Mouse (Mus musculus) small intestine, adult 2 months (tissue): ENCODE measurements at regions not wholly inside any gene's neighbourhood (a gene's known extent, or its start where the extent isn't known, plus 50 kb on each side); places are given as distances from the start of the nearest gene placed in this dataset.

Experiments
- H3K27ac ChIP-seq: fragments of 200-500 bp; 2 replicates; pipeline ENCODE4 v1.5.1; 2012; ENCODE audit warnings: low read depth, low read length, control low read depth, inconsistent platforms; ENCODE audit not compliant: insufficient read depth
- H3K27me3 ChIP-seq: fragments of 200-500 bp; 2 replicates; pipeline ENCODE4 v1.6.1; 2012; ENCODE audit warnings: mild to moderate bottlenecking, moderate library complexity, low read length, inconsistent platforms; ENCODE audit not compliant: control insufficient read depth, insufficient read depth
- H3K36me3 ChIP-seq: fragments of 200-500 bp; 2 replicates; pipeline ENCODE4 v1.6.1; 2012; ENCODE audit warnings: mild to moderate bottlenecking, low read length, control low read depth, inconsistent platforms; ENCODE audit not compliant: control insufficient read depth, insufficient read depth
- H3K4me1 ChIP-seq: fragments of 200-500 bp; 2 replicates; pipeline ENCODE4 v1.6.1; 2012; ENCODE audit warnings: low read length, inconsistent platforms, mixed read lengths; ENCODE audit not compliant: control insufficient read depth, insufficient read depth, insufficient read length
- H3K4me3 ChIP-seq: fragments of 200-500 bp; 2 replicates; pipeline ENCODE4 v1.5.1; 2012; ENCODE audit warnings: low read depth, mild to moderate bottlenecking, control low read depth, inconsistent platforms, low read length, moderate library complexity
- CTCF ChIP-seq: fragments of 200-500 bp; IDR thresholded peaks from 2 replicates; pipeline ENCODE4 v1.5.1; 2012; ENCODE audit warnings: low read depth, mild to moderate bottlenecking, control low read depth, inconsistent platforms, low read length, moderate library complexity, mixed read lengths; ENCODE audit not compliant: insufficient replicate concordance, insufficient read length; ENCODE audit errors: extremely low read depth
- POLR2A ChIP-seq: fragments of 200-500 bp; IDR thresholded peaks from 2 replicates; pipeline ENCODE4 v1.6.1; 2012; ENCODE audit warnings: low read depth, mild to moderate bottlenecking, control low read depth, inconsistent platforms, low read length, moderate library complexity
- WGBS: fragments of 180-500 bp; shearing (Covaris S2); methylation state at CpG from one replicate; pipeline ENCODE4 v1.1.7; 2018; 5-methylcytosine and 5-hydroxymethylcytosine counted together

DNA sequence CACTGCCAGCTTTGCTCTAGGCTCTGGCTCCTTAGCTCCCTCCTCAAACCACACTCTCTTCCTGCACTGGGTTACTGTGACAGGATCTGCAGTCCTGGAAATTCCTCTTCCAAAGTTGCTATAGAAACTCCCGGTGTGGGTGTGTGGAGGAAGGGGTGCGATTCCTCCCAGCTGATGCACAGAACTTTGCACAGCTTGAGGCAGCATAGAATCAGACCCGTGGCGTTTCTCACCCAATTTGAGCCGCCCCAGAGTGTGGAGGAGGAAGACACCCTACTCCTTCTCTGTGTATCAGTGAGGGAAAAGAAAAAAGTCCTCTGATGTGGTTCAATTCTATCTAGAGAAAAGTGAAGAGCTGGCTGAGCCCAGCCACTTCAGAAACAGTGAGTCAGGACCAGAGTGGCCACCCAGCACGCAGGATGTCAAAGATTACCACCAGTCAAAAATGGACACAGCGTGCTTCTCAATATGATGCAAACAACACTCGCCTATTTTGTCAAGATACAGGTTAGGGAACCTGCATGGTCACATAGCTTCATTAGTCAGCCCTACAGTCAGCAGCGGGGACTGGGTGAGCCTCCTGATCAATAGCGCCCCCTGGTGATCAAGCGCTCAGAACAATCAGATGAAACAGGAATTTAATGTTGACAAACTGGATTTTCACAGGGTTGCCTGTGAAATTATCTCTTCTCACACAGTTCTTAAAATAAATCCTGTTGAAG, 98.7 kb upstream of the Otud7a start:
- no peak for TF ChIP-seq POLR2A
- no peak for TF ChIP-seq CTCF
- no peak overlapping the region for H3K27ac ChIP-seq
- H3K27me3 ChIP-seq: no peaks in the 10 kb centered on the region
- no peaks in the 10 kb centered on the region for H3K36me3 ChIP-seq
- H3K4me3 ChIP-seq: no peak overlapping the region
- 35% methylated on average over 11 of the region's 11 CpGs for WGBS
- no peaks in the 10 kb centered on the region for H3K4me1 ChIP-seq

- Histone ChIP-seq H3K36me3 (no peaks in the 10 kb centered on the region), H3K27ac (no peak overlapping the region), H3K4me3 (no peak overlapping the region), H3K27me3 (no peaks in the 10 kb centered on the region), H3K4me1 (no peaks in the 10 kb centered on the region)
- 78% methylated on average over 2 of the region's 2 CpGs for WGBS
- TF ChIP-seq CTCF (no peak), POLR2A (no peak)
Measured at GRCm38 (mm10) chr7:63346393-63346730, 98.2 kb upstream of the Otud7a start.
